Mouse (Mus musculus): ENCODE measurements at regions not wholly inside any gene's neighbourhood (a gene's known extent, or its start where the extent isn't known, plus 50 kb on each side); places are given as distances from the start of the nearest gene placed in this dataset.
"Not testable (repeated sequence)": the region's sequence is repeated elsewhere in the genome, so short reads cannot be mapped to it uniquely, and the experiment has no call there.

DNA sequence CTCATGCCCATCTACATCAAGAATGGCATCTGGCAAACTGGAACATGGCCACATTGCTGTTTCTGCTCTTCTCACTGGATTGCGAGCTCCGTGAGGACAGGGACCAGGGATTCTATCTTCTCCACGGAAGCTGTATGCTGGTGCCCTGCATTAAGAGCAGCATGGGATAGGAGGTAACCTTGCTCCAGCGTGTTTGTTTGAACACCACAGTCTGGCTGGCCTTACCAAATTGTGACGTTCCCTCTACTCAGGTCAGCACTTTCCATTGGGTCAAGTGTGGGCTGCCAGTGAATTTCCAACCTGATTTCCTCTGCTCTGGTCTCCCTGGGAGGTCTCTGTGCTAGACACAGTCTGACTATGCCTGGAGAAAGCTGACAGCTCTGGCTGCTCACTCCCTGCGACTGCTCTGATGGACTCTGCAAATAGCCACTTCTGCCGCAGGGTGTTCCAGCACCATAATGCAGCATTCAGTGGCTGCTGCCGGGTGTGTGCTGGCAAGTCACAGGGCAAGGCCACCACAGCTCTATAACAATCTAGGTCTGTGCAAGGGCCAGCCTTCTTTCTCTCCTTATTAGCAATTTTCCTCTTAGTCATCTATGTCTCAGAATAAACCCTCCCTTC, 175.6 kb downstream of the Opa1 start:
- Histone ChIP-seq H3K27ac (no peak overlapping the region), H3K4me2 (no peak overlapping the region), H3K9me3 (no peaks in the 10 kb centered on the region), H3K36me3 (replicated peaks) (no peaks in the 10 kb centered on the region), H3K9ac (no peak overlapping the region), H3K4me1 (0 out of 2 replicates have a peak, but pooled peaks cover 3% of the 10 kb centered on the region), H3K4me3 (no peak overlapping the region), H3K27me3 (replicated peaks) (0 out of 2 replicates have a peak, but pooled peaks cover 3% of the 10 kb centered on the region)
- ATAC-seq (replicated peaks) = no peak
- WGBS = 68% methylated on average over 8 of the region's 8 CpGs

DNA sequence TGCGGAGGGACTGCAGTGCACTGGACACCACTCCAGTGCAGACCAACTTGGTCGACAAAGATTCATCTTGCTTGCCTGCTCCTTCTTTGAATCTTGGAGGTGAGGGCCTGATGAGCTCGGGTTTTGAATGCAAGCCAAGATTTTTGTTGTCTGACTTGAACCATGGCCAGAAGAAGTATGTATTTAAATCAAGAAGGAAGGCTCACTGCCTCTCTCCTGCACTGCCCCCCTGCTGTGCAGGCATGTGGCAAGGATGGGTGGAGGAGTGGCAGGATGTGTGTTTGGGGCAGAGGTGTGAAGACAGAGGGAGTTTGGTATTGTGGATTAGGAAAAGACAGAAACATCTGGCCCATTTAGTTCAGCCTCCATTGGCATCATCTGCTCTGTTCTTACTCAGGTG, 179.1 kb downstream of the Opa1 start:
- H3K27ac ChIP-seq = no peak overlapping the region
- H3K4me2 ChIP-seq = no peak overlapping the region
- H3K27me3 ChIP-seq (replicated peaks) = peaks cover 3% of the 10 kb centered on the region; the same call in 1 of the 2 replicates
- no peak overlapping the region for H3K4me3 ChIP-seq
- WGBS = 73% methylated on average over 3 of the region's 3 CpGs
- H3K36me3 ChIP-seq (replicated peaks) = no peaks in the 10 kb centered on the region
- H3K9ac ChIP-seq = no peak overlapping the region
- peaks cover 7% of the 10 kb centered on the region; the same call in 1 of the 2 replicates for H3K4me1 ChIP-seq
- no peaks in the 10 kb centered on the region for H3K9me3 ChIP-seq
- ATAC-seq (replicated peaks) = no peak

DNA sequence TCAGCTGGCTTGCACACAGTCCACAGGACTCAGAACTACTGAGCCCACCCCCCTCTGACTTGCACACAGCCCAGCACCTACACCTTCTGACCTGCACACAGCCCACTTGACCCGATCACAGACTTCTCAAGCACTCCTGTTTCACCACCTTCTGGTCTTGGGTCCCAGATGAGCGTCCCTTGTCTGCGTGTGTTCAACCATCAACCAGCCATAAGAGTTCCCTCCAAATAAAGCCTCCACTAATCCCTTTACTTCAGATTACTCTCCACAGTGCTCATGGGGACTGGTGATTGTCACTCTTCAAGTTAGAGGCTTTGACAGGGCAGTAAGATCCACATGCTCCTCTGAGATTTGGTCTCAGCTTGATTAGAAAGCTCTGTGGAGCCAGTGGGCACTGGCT, 180.3 kb downstream of the Opa1 start:
- no peak for ATAC-seq (replicated peaks)
- Histone ChIP-seq H3K9me3 (no peaks in the 10 kb centered on the region), H3K9ac (no peak overlapping the region), H3K27me3 (replicated peaks) (peaks cover 3% of the 10 kb centered on the region; the same call in 1 of the 2 replicates), H3K36me3 (replicated peaks) (no peaks in the 10 kb centered on the region), H3K4me2 (no peak overlapping the region), H3K27ac (no peak overlapping the region), H3K4me3 (no peak overlapping the region), H3K4me1 (peaks cover 7% of the 10 kb centered on the region; the same call in 1 of the 2 replicates)
- WGBS = 61% methylated on average over 3 of the region's 3 CpGs

DNA sequence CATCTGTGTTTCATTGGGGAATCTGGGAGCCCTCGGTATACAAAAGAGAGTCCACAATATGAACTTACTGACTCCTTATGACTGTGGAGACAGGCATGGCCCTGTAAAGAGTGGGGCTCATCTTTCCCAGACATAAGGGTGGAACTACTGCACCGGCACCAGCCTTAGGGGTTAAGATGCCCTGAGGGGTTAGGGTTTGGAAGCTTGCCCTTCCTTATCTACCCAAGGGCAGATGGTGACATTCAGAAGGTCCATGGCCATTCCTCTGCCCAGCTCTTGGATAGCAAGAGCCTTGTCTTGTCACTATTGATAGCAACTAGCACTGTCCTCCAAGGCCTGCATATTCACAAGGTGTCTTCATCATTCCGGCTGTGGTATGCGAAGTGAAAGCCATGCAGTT, 181.5 kb downstream of the Opa1 start:
- Histone ChIP-seq H3K36me3 (replicated peaks) (no peaks in the 10 kb centered on the region), H3K4me2 (no peak overlapping the region), H3K27me3 (replicated peaks) (no peaks in the 10 kb centered on the region; the same call in 1 of the 2 replicates), H3K9ac (no peak overlapping the region), H3K9me3 (no peaks in the 10 kb centered on the region), H3K4me1 (peaks cover 4% of the 10 kb centered on the region; the same call in 1 of the 2 replicates), H3K27ac (no peak overlapping the region), H3K4me3 (no peak overlapping the region)
- 91% methylated on average over 4 of the region's 4 CpGs for WGBS
- ATAC-seq (replicated peaks) = no peak

DNA sequence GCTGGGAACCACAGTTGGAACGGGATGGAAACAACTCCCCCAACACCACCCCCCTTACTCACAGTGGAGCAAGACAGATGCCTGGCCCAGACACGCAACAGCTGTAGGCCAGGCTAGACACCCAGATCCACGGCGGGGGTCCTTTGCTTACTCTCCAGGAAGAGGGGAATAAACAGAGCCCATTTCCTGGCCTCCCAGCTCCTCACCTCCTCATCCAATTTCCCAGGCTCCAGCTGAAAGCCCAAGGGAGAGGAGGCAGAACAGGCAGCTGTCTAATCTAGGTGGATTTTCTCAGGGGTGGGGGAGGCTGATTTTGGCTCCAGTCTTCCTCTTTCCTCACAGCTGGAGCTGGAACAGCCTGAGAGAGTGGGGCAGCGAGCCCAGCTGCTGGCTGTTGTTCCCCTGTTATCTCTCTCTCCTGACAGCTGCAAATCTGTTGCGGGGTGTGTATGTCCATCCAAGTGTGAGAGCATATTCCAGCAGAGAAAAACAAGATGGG, 182.7 kb downstream of the Opa1 start:
- Histone ChIP-seq H3K36me3 (replicated peaks) (no peaks in the 10 kb centered on the region), H3K4me2 (no peak overlapping the region), H3K9ac (no peak overlapping the region), H3K4me3 (no peak overlapping the region), H3K9me3 (no peaks in the 10 kb centered on the region), H3K27ac (no peak overlapping the region), H3K27me3 (replicated peaks) (no peaks in the 10 kb centered on the region; the same call in 1 of the 2 replicates), H3K4me1 (peaks cover 4% of the 10 kb centered on the region; the same call in 1 of the 2 replicates)
- 32% methylated on average over 6 of the region's 6 CpGs for WGBS
- peak; percentile 33; the same call in 1 of the 2 replicates for ATAC-seq (replicated peaks)

DNA sequence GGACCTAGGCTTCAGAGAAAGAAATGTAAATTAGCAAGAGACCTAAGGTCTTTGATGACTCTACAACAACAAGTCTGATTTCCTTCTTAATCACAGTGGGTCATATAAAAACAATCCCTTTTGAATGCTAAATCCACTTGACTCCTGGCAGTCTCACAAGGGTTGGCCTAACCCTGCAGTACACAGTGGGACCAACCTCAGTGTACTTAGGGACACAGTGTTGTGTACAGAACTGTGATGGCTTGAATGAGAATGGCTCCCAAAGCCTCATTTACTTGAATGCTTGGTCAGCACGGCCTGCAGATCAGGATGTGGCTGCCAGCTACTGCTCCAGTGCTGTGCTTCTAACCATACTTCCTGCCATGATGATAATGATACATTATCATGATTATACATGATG, 185.2 kb downstream of the Opa1 start:
- no peaks in the 10 kb centered on the region for H3K9me3 ChIP-seq
- no peak overlapping the region for H3K4me3 ChIP-seq
- peaks cover 4% of the 10 kb centered on the region; the same call in 1 of the 2 replicates for H3K4me1 ChIP-seq
- no peaks in the 10 kb centered on the region; the same call in 1 of the 2 replicates for H3K27me3 ChIP-seq (replicated peaks)
- H3K4me2 ChIP-seq = no peak overlapping the region
- no peaks in the 10 kb centered on the region for H3K36me3 ChIP-seq (replicated peaks)
- no peak overlapping the region for H3K27ac ChIP-seq
- WGBS = 75% methylated on average over 1 of the region's 1 CpGs
- H3K9ac ChIP-seq = no peak overlapping the region
- no peak for ATAC-seq (replicated peaks)

DNA sequence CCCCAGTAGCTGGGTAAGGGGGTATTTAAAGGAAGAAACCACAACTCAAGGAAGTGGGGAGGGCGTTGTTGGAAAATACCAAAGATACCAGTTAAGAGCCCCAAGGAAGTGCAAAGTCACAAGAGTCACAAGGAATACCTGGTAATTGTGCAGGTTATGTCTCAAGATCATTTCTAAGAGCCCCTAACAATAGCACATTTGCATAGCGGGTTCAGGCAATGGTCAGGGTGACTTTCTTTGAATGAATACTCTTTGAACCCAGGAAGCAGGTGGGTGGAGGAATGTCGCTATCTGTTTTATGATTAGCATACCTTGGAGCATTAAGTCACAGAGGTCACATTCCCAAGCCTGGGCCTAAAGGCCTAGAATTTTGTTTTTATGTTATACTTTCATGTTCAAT, 186.7 kb downstream of the Opa1 start:
- not testable (repeated sequence) for H3K9ac ChIP-seq; ATAC-seq (replicated peaks); H3K4me2 ChIP-seq; H3K36me3 ChIP-seq (replicated peaks); H3K4me1 ChIP-seq; H3K9me3 ChIP-seq; H3K27me3 ChIP-seq (replicated peaks); H3K4me3 ChIP-seq; H3K27ac ChIP-seq
- WGBS = 98% methylated on average over 3 of the region's 3 CpGs

DNA sequence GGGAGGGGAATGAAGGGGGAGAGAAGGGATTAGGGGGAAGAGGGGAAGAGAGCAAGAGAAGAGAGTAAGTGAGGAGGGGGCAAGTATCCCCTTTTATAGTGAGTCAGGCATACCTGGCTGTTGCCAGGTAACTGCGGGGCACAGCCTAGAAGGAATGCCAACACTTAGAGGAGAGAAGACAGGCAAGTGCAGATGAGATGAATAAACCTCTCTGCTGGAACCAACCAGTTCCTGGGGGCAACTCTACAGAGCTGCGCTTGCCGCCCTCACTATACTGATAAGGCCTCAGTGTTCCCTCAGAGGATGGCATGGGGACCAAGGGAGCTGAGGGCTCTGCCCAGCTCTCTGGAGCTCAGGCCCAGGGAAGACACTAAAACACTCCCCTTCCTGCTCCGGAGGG, 192.2 kb downstream of the Opa1 start:
- H3K9ac ChIP-seq = no peak overlapping the region
- H3K4me1 ChIP-seq = peaks cover 10% of the 10 kb centered on the region; the same call in 1 of the 2 replicates
- peak; percentile 67 for ATAC-seq (replicated peaks)
- no peak overlapping the region for H3K27ac ChIP-seq
- WGBS = 33% methylated on average over 4 of the region's 4 CpGs
- H3K4me3 ChIP-seq = no peak overlapping the region
- H3K4me2 ChIP-seq = no peak overlapping the region
- no peaks in the 10 kb centered on the region for H3K9me3 ChIP-seq
- no peaks in the 10 kb centered on the region for H3K27me3 ChIP-seq (replicated peaks)
- no peaks in the 10 kb centered on the region for H3K36me3 ChIP-seq (replicated peaks)

DNA sequence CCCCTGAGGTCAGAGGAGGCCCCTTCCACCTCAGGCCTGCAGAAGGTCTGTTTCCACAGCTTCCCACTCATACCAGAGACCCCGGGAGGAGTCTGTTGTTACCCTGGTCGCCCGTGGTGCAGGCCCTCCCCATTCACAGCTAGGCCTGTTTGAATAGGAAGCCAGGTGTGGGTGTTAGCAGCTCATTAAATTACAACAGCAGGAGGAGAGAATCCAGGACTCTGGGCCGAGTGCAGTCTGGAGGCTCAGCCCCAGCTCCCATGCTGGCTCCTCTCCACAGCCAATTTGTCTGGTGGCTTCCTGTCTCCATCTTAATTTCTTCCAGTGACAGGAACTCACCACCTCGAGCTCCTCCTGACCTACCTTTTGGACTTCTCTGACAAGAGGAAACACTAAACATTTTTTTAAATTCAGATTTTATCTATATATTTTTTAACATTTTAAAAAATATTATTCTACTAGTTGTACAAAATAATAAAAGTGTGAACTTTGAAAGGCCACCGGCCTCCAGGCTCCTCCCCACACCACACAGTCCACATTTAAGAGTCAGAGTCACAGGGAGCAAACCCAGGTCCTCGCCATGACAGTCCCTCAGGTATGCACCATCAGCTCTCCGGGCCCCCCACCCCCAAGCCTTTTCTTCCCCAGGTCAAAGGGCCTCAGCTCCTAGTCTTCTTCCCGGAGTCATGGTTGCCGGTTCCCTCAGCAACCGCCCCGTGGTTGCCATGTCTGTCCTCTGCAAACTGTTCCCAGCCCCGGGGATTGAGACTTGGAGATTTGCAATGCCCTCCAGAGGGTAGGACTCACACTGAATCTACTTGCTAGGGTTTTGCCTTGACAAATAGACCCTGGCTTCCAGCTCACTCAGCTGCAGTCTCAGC, 192.8 kb downstream of the Opa1 start:
- 0 out of 2 replicates have a peak, but pooled peaks have one; percentile 14 for ATAC-seq (replicated peaks)

DNA sequence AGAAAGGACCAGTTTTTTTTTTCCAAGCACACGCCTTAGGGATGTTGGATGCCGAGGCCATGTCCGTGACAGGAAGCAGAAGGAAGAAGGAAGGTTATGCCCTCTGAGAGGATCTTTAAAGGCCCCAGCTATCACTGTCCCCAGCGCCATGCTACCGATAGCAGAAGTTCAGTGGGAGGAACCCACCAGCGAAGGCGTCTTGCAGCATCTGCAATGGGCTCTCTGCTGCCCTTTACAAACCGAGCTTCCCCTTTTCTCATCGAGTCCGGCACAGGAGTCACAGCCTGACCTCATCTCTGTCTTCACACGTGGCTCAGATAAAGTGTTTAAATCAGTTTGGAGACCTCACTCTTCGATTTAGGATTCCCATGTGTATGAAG, 193.5 kb downstream of the Opa1 start:
- ATAC-seq (replicated peaks) = no peak
- H3K9ac ChIP-seq = no peak overlapping the region

More for the DNA sequence above, 192.8 kb downstream of the Opa1 start:
- Histone ChIP-seq H3K27me3 (replicated peaks) (no peaks in the 10 kb centered on the region), H3K27ac (no peak overlapping the region), H3K4me3 (no peak overlapping the region), H3K4me2 (no peak overlapping the region), H3K9ac (no peak overlapping the region), H3K4me1 (peaks cover 10% of the 10 kb centered on the region; the same call in 1 of the 2 replicates), H3K36me3 (replicated peaks) (no peaks in the 10 kb centered on the region), H3K9me3 (no peaks in the 10 kb centered on the region)
- 22% methylated on average over 13 of the region's 13 CpGs for WGBS

DNA sequence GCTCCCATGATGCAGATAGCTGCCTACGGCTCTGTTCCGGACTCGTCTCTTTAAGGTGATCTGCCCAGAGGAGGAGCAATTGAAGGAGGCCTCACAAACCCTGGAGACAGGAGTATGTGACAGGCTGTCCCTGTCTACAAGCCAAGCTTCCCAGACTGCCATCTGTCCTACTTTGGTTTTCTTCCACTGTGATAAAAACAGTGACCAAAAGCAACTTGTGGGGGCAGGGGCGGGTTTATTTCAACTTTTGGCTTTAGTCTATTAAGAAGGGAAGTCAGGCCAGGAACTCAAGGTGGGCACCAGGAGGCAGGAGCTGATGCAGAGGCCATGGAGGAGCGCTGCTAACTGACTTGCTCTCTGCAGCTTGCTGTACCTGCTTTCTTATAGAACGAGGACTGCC, 193.9 kb downstream of the Opa1 start:
- no peak for ATAC-seq (replicated peaks)
- Histone ChIP-seq H3K9me3 (no peaks in the 10 kb centered on the region), H3K27me3 (replicated peaks) (no peaks in the 10 kb centered on the region), H3K27ac (no peak overlapping the region), H3K9ac (no peak overlapping the region), H3K4me3 (no peak overlapping the region), H3K36me3 (replicated peaks) (no peaks in the 10 kb centered on the region), H3K4me2 (no peak overlapping the region), H3K4me1 (peaks cover 10% of the 10 kb centered on the region; the same call in 1 of the 2 replicates)
- 86% methylated on average over 6 of the region's 6 CpGs for WGBS

More for the DNA sequence above, 193.5 kb downstream of the Opa1 start:
- Histone ChIP-seq H3K27ac (no peak overlapping the region), H3K36me3 (replicated peaks) (no peaks in the 10 kb centered on the region), H3K9me3 (no peaks in the 10 kb centered on the region), H3K4me1 (peaks cover 10% of the 10 kb centered on the region; the same call in 1 of the 2 replicates), H3K4me3 (no peak overlapping the region), H3K27me3 (replicated peaks) (no peaks in the 10 kb centered on the region), H3K4me2 (no peak overlapping the region)
- 75% methylated on average over 12 of the region's 12 CpGs for WGBS

DNA sequence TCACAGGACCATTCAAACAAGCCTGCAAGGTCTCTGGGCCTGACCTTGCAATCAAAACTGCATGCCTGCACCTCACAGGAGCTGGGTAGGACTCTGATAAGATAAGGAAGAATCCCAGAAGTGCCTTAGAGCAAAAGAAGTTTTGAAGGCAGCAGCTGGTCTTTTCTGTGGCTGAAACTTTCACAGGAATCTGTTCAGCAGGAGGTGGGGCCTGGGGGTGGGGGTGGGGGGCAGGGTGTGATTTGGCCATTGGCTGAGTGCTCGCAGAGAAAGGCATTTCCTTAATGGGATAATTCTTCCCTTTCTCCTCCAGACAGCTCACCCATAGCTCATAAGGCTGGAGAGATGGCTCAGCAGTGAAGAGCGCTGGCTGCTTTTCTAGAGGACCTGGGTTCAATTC, 195.8 kb downstream of the Opa1 start:
- no peaks in the 10 kb centered on the region for H3K27me3 ChIP-seq (replicated peaks)
- H3K9ac ChIP-seq = no peak overlapping the region
- no peak for ATAC-seq (replicated peaks)
- H3K9me3 ChIP-seq = no peaks in the 10 kb centered on the region
- peaks cover 10% of the 10 kb centered on the region; the same call in 1 of the 2 replicates for H3K4me1 ChIP-seq
- no peak overlapping the region for H3K27ac ChIP-seq
- no peak overlapping the region for H3K4me2 ChIP-seq
- H3K36me3 ChIP-seq (replicated peaks) = no peaks in the 10 kb centered on the region
- no peak overlapping the region for H3K4me3 ChIP-seq
- 38% methylated on average over 2 of the region's 2 CpGs for WGBS
